Mouse (Mus musculus): ENCODE results near the gene Plod1.

GRCm38 (mm10) chr4:147953590-147953989, 17.0 kb upstream of the Plod1 start:
- TF ChIP-seq CTCF (IDR thresholded peaks at IDR 0.05; ENCODE audit: control insufficient read depth, insufficient read depth, insufficient replicate concordance, low read depth, low read length) (peak; percentile 24; the same call in 1 of the 2 replicates), POLR2A (IDR thresholded peaks at IDR 0.05; ENCODE audit: control insufficient read depth, low read depth, low read length) (no peak)

Measured in testis, adult 2 months (tissue).